Mouse (Mus musculus): ENCODE measurements around the gene Eno3.

DNA sequence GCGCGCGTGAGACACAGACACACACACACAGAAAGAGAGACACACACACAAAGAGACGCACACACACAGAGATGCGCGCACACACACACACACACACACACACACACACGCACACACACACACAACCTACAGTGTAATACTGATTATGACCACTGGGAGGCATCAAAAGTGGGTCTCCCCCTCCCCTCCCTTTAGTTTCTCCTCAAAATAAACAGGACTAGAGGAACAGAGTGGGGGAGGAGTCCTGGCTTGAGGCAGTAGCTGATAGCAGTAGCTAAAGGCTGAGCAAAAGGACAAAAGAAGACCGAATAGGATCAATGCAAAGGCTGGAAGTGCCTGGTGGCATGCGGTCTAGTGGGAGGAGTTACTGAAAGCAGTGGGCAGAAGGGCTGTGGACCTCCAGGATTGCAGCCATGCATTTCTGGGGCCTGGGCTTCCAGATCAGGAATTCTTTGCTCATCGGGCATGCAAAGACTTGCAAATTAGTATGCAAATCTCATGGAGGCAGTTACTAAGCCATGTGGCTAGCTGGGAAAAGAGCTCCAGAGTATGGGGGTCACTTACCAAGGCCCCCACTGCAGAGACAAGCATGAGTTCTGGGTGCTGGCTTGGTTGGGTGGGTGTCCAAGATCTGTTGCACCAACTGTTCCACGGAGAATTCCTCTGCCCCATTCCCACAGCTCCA, 25.0 kb downstream of the Eno3 start:
- peak; percentile 7; the same call in 1 of the 2 replicates for TF ChIP-seq CTCF (IDR thresholded peaks at IDR 0.05; ENCODE audit: extremely low read depth, insufficient read depth, insufficient read length, insufficient replicate concordance)
- no peak for TF ChIP-seq POLR2A (IDR thresholded peaks at IDR 0.05; ENCODE audit: low read depth, low read length)

Data from spleen, adult 2 months (tissue).